8 mouse cellular contexts compared by ENCODE assay signal in the genomic region with DNA sequence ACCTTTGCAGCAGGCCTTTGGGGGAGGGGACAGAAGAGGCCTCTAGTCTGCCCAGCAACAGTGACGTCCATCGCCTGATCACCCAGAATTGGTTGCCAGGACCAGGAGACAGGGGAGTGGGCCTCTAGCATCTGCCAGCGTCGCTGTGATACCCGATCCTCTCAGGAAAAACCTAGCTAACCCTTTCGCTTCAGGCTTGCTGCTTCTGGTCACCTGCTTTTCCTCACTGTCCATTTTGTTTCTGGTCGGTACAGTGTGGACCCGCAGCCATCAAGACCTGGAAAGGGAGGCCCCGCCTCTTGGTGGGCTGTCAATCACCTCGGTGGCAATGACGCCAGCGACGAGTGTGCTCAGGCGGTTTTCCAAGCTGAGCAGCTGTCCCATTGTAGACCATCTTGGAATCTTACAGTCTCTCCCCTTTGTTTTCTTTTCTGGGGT. TPM values are rescaled to one million over a fixed set of nuclear protein-coding genes. Genes with fewer than 3 reads are reported as not detected.
DNase-seq lines count a peak whose midpoint lies in the region; ATAC-seq and TF ChIP-seq lines count a peak whose summit lies in the region.

No protein-coding gene starts in this region.

- H3K79me2 ChIP-seq in liver, adult 2 months (ENCODE audit: control insufficient read depth, insufficient read depth, low read length): no peaks in the 10 kb centered on the region

- ATAC-seq in embryonic facial prominence, embryonic 15.5 days (ENCODE audit: insufficient number of reproducible peaks, low FRiP score, low TSS enrichment, low read depth): peak; percentile 96
- ATAC-seq in heart, embryonic 12.5 days (ENCODE audit: insufficient number of reproducible peaks, low FRiP score): peak; percentile 97
- ATAC-seq in kidney, embryonic 16.5 days (ENCODE audit: low FRiP score, low TSS enrichment): peak; percentile 100
- ATAC-seq in stomach, embryonic 16.5 days (ENCODE audit: insufficient read depth, low FRiP score): peak; percentile 97

- WGBS in bone marrow, adult 2 months: under 1% methylated on average over 14 of the region's 14 CpGs
- WGBS in embryonic facial prominence, embryonic 15.5 days: under 1% methylated on average over 14 of the region's 14 CpGs
- WGBS in heart, embryonic 12.5 days: 0% methylated on average over 14 of the region's 14 CpGs
- WGBS in kidney, embryonic 16.5 days: 0% methylated on average over 14 of the region's 14 CpGs
- WGBS in liver, adult 2 months: 1% methylated on average over 14 of the region's 14 CpGs
- under 1% methylated on average over 14 of the region's 14 CpGs for WGBS in stomach, embryonic 16.5 days

- H3K9me3 ChIP-seq in embryonic facial prominence, embryonic 15.5 days (replicated peaks): no peaks in the 10 kb centered on the region
- H3K9me3 ChIP-seq in heart, embryonic 12.5 days (replicated peaks): no peaks in the 10 kb centered on the region; the same call in 1 of the 2 replicates
- no peaks in the 10 kb centered on the region for H3K9me3 ChIP-seq in kidney, embryonic 16.5 days (ENCODE audit: low read length)
- no peaks in the 10 kb centered on the region for H3K9me3 ChIP-seq in stomach, embryonic 16.5 days (replicated peaks; ENCODE audit: control insufficient read depth, low read length)

- peak; percentile 94 for DNase-seq in A20 (ENCODE audit: low read depth, low spot score)
- peak; percentile 39 for DNase-seq in liver, adult 2 months (ENCODE audit: extremely low read depth, low read depth, low spot score)
- peak; percentile 80 to 82 for DNase-seq in natural killer cell, adult 2 months (ENCODE audit: low spot score in 2 of 2)

- TF ChIP-seq CTCF in bone marrow, adult 2 months (IDR thresholded peaks at IDR 0.05; ENCODE audit: control insufficient read depth, insufficient read depth, low read length): no peak
- TF ChIP-seq CTCF in liver, adult 2 months (IDR thresholded peaks at IDR 0.05; ENCODE audit: low read depth, low read length): no peak

- no peak overlapping the region for H3K27ac ChIP-seq in bone marrow, adult 2 months (ENCODE audit: control insufficient read depth, insufficient read depth, low read depth, low read length, poor library complexity)
- peak overlapping the region; percentile 96 for H3K27ac ChIP-seq in embryonic facial prominence, embryonic 15.5 days (replicated peaks)
- H3K27ac ChIP-seq in heart, embryonic 12.5 days (ENCODE audit: poor library complexity, severe bottlenecking): peak overlapping the region; percentile 91
- H3K27ac ChIP-seq in kidney, embryonic 16.5 days (ENCODE audit: low read length): peak overlapping the region; percentile 97
- H3K27ac ChIP-seq in liver, adult 2 months (replicated peaks; ENCODE audit: insufficient read depth, low read depth, low read length): no peak overlapping the region
- peak overlapping the region; percentile 92 for H3K27ac ChIP-seq in stomach, embryonic 16.5 days (ENCODE audit: low read length)

- peak overlapping the region; percentile 55 for H3K4me2 ChIP-seq in embryonic facial prominence, embryonic 15.5 days (replicated peaks)
- H3K4me2 ChIP-seq in heart, embryonic 12.5 days: peak overlapping the region; percentile 72
- peak overlapping the region; percentile 67 for H3K4me2 ChIP-seq in kidney, embryonic 16.5 days (replicated peaks; ENCODE audit: low read depth, low read length)
- H3K4me2 ChIP-seq in stomach, embryonic 16.5 days (ENCODE audit: low read depth, low read length): peak overlapping the region; percentile 52

- peak overlapping the region; percentile 55 for H3K4me3 ChIP-seq in bone marrow, adult 2 months (replicated peaks; ENCODE audit: control insufficient read depth, low read depth, low read length)
- peak overlapping the region; percentile 59 for H3K4me3 ChIP-seq in embryonic facial prominence, embryonic 15.5 days (replicated peaks)
- peak overlapping the region; percentile 58 for H3K4me3 ChIP-seq in heart, embryonic 12.5 days
- peak overlapping the region; percentile 60 for H3K4me3 ChIP-seq in kidney, embryonic 16.5 days (ENCODE audit: low read length)
- H3K4me3 ChIP-seq in liver, adult 2 months (ENCODE audit: insufficient read depth, low read depth, low read length): peak overlapping the region; percentile 67
- peak overlapping the region; percentile 54 for H3K4me3 ChIP-seq in stomach, embryonic 16.5 days (replicated peaks; ENCODE audit: low read length)

- no peaks in the 10 kb centered on the region for H3K36me3 ChIP-seq in embryonic facial prominence, embryonic 15.5 days
- no peaks in the 10 kb centered on the region for H3K36me3 ChIP-seq in heart, embryonic 12.5 days
- no peaks in the 10 kb centered on the region for H3K36me3 ChIP-seq in kidney, embryonic 16.5 days (ENCODE audit: insufficient read depth, low read length)
- H3K36me3 ChIP-seq in liver, adult 2 months (ENCODE audit: control insufficient read depth, insufficient read depth, low read length): no peaks in the 10 kb centered on the region
- no peaks in the 10 kb centered on the region for H3K36me3 ChIP-seq in stomach, embryonic 16.5 days (ENCODE audit: control insufficient read depth, insufficient read depth, low read length)

- no peaks in the 10 kb centered on the region for H3K4me1 ChIP-seq in bone marrow, adult 2 months (ENCODE audit: control insufficient read depth, insufficient read depth, low read length)
- H3K4me1 ChIP-seq in embryonic facial prominence, embryonic 15.5 days: no peaks in the 10 kb centered on the region
- peaks cover 3% of the 10 kb centered on the region for H3K4me1 ChIP-seq in heart, embryonic 12.5 days (replicated peaks)
- H3K4me1 ChIP-seq in kidney, embryonic 16.5 days (ENCODE audit: insufficient read depth, low read length): peaks cover 8% of the 10 kb centered on the region; the same call in 1 of the 2 replicates
- no peaks in the 10 kb centered on the region; the same call in 1 of the 2 replicates for H3K4me1 ChIP-seq in liver, adult 2 months (ENCODE audit: control insufficient read depth, insufficient read depth, low read length)
- no peaks in the 10 kb centered on the region for H3K4me1 ChIP-seq in stomach, embryonic 16.5 days (ENCODE audit: control insufficient read depth, insufficient read depth, low read length)

- TF ChIP-seq POLR2A in bone marrow, adult 2 months (IDR thresholded peaks at IDR 0.05; ENCODE audit: borderline replicate concordance, control insufficient read depth, low read depth, low read length): no peak
- no peak for TF ChIP-seq POLR2A in liver, adult 2 months (IDR thresholded peaks at IDR 0.05; ENCODE audit: extremely low read depth, insufficient read depth, low read length)

- peak overlapping the region; percentile 48 for H3K9ac ChIP-seq in embryonic facial prominence, embryonic 15.5 days
- H3K9ac ChIP-seq in heart, embryonic 12.5 days: peak overlapping the region; percentile 59
- peak overlapping the region; percentile 69 for H3K9ac ChIP-seq in kidney, embryonic 16.5 days (replicated peaks; ENCODE audit: low read length)
- peak overlapping the region; percentile 47 for H3K9ac ChIP-seq in liver, adult 2 months (ENCODE audit: low read depth, low read length)
- peak overlapping the region; percentile 63 for H3K9ac ChIP-seq in stomach, embryonic 16.5 days (ENCODE audit: low read length)

- H3K27me3 ChIP-seq in embryonic facial prominence, embryonic 15.5 days: no peaks in the 10 kb centered on the region
- no peaks in the 10 kb centered on the region for H3K27me3 ChIP-seq in heart, embryonic 12.5 days (replicated peaks)
- no peaks in the 10 kb centered on the region for H3K27me3 ChIP-seq in kidney, embryonic 16.5 days (ENCODE audit: insufficient read depth, low read length)
- no peaks in the 10 kb centered on the region for H3K27me3 ChIP-seq in liver, adult 2 months (ENCODE audit: control insufficient read depth, insufficient read depth, low read length)
- no peaks in the 10 kb centered on the region for H3K27me3 ChIP-seq in stomach, embryonic 16.5 days (ENCODE audit: control insufficient read depth, insufficient read depth, low read length)

RNA-seq across cellular contexts. Expression of a gene that starts 5.5 kb away (rescaled TPM):
- not detected in 2 replicates for polyA plus RNA-seq in bone marrow, adult 2 months (2011; ENCODE audit: insufficient read depth, insufficient read length, low replicate concordance, missing spikeins)
- 0.09 TPM in 1 of 2 replicates, not detected in the other for polyA plus RNA-seq in embryonic facial prominence, embryonic 15.5 days (2015; fragmentation: Nextera tagmentation; extraction: Ambion mirVana)
- polyA plus RNA-seq in heart, embryonic 12.5 days (2016; fragmentation: Nextera tagmentation; extraction: Ambion mirVana): 0.10 TPM in 1 of 2 replicates, not detected in the other
- polyA plus RNA-seq in kidney, embryonic 16.5 days (2015; fragmentation: Nextera tagmentation; extraction: Ambion mirVana): 0.09 and 0.13 TPM in 2 replicates
- total RNA-seq in liver, adult 2 months (2014; rRNA removed): not detected in 2 replicates
- polyA plus RNA-seq in liver, adult 2 months (2012; rRNA removed): not detected in 2 replicates
- 0.21 TPM in 1 of 2 replicates, not detected in the other for polyA plus RNA-seq in stomach, embryonic 16.5 days (2015; fragmentation: Nextera tagmentation; extraction: Ambion mirVana)

RNA-seq across cellular contexts. Expression of a gene that starts 17.1 kb away (rescaled TPM):
- polyA plus RNA-seq in bone marrow, adult 2 months (2011; ENCODE audit: insufficient read depth, insufficient read length, low replicate concordance, missing spikeins): 19.5 and 47.1 TPM in 2 replicates
- 11.5 and 15.0 TPM in 2 replicates for polyA plus RNA-seq in embryonic facial prominence, embryonic 15.5 days (2015; fragmentation: Nextera tagmentation; extraction: Ambion mirVana)
- polyA plus RNA-seq in heart, embryonic 12.5 days (2016; fragmentation: Nextera tagmentation; extraction: Ambion mirVana): 8.3 and 8.6 TPM in 2 replicates
- polyA plus RNA-seq in kidney, embryonic 16.5 days (2015; fragmentation: Nextera tagmentation; extraction: Ambion mirVana): 5.6 and 7.7 TPM in 2 replicates
- total RNA-seq in liver, adult 2 months (2014; rRNA removed): 1.2 and 1.9 TPM in 2 replicates
- polyA plus RNA-seq in liver, adult 2 months (2012; rRNA removed): 1.4 and 3.2 TPM in 2 replicates
- polyA plus RNA-seq in stomach, embryonic 16.5 days (2015; fragmentation: Nextera tagmentation; extraction: Ambion mirVana): 7.2 and 7.5 TPM in 2 replicates

RNA-seq across cellular contexts. Expression of a gene that starts 27.7 kb away (rescaled TPM):
- 1.3 and 19.0 TPM in 2 replicates for polyA plus RNA-seq in bone marrow, adult 2 months (2011; ENCODE audit: insufficient read depth, insufficient read length, low replicate concordance, missing spikeins)
- 52.2 and 62.2 TPM in 2 replicates for polyA plus RNA-seq in embryonic facial prominence, embryonic 15.5 days (2015; fragmentation: Nextera tagmentation; extraction: Ambion mirVana)
- 60.0 and 64.4 TPM in 2 replicates for polyA plus RNA-seq in heart, embryonic 12.5 days (2016; fragmentation: Nextera tagmentation; extraction: Ambion mirVana)
- polyA plus RNA-seq in kidney, embryonic 16.5 days (2015; fragmentation: Nextera tagmentation; extraction: Ambion mirVana): 64.5 and 66.7 TPM in 2 replicates
- total RNA-seq in liver, adult 2 months (2014; rRNA removed): 0.65 and 1.0 TPM in 2 replicates
- 0.26 and 0.59 TPM in 2 replicates for polyA plus RNA-seq in liver, adult 2 months (2012; rRNA removed)
- 40.9 and 50.3 TPM in 2 replicates for polyA plus RNA-seq in stomach, embryonic 16.5 days (2015; fragmentation: Nextera tagmentation; extraction: Ambion mirVana)

RNA-seq across cellular contexts. Expression of a gene that starts 39.4 kb away (rescaled TPM):
- 5.6 and 15.2 TPM in 2 replicates for polyA plus RNA-seq in bone marrow, adult 2 months (2011; ENCODE audit: insufficient read depth, insufficient read length, low replicate concordance, missing spikeins)
- 0.67 and 0.95 TPM in 2 replicates for polyA plus RNA-seq in embryonic facial prominence, embryonic 15.5 days (2015; fragmentation: Nextera tagmentation; extraction: Ambion mirVana)
- 0.31 and 0.36 TPM in 2 replicates for polyA plus RNA-seq in heart, embryonic 12.5 days (2016; fragmentation: Nextera tagmentation; extraction: Ambion mirVana)
- 0.44 and 0.57 TPM in 2 replicates for polyA plus RNA-seq in kidney, embryonic 16.5 days (2015; fragmentation: Nextera tagmentation; extraction: Ambion mirVana)
- not detected in 2 replicates for total RNA-seq in liver, adult 2 months (2014; rRNA removed)
- not detected in 2 replicates for polyA plus RNA-seq in liver, adult 2 months (2012; rRNA removed)
- 0.35 and 0.43 TPM in 2 replicates for polyA plus RNA-seq in stomach, embryonic 16.5 days (2015; fragmentation: Nextera tagmentation; extraction: Ambion mirVana)

RNA-seq across cellular contexts. Expression of a gene that starts 47.7 kb away (rescaled TPM):
- 1.8 TPM in 1 of 2 replicates, not detected in the other for polyA plus RNA-seq in bone marrow, adult 2 months (2011; ENCODE audit: insufficient read depth, insufficient read length, low replicate concordance, missing spikeins)
- not detected in 2 replicates for polyA plus RNA-seq in embryonic facial prominence, embryonic 15.5 days (2015; fragmentation: Nextera tagmentation; extraction: Ambion mirVana)
- polyA plus RNA-seq in heart, embryonic 12.5 days (2016; fragmentation: Nextera tagmentation; extraction: Ambion mirVana): 0.20 TPM in 1 of 2 replicates, not detected in the other
- polyA plus RNA-seq in kidney, embryonic 16.5 days (2015; fragmentation: Nextera tagmentation; extraction: Ambion mirVana): not detected in 2 replicates
- total RNA-seq in liver, adult 2 months (2014; rRNA removed): not detected in 2 replicates
- polyA plus RNA-seq in liver, adult 2 months (2012; rRNA removed): not detected in 2 replicates
- polyA plus RNA-seq in stomach, embryonic 16.5 days (2015; fragmentation: Nextera tagmentation; extraction: Ambion mirVana): not detected in 2 replicates

Comparison
In these comparisons a context has a peak if more than half of its experiments do, and no peak if none do; other contexts are left out.
1. DNase-seq: peak in every context shown above with its lines; median percentile 94 in A20; 81 in natural killer cell, adult 2 months; 39 in liver, adult 2 months.
2. H3K27ac ChIP-seq: peak in embryonic facial prominence, embryonic 15.5 days (single experiment), heart, embryonic 12.5 days (single experiment), kidney, embryonic 16.5 days (single experiment) and stomach, embryonic 16.5 days (single experiment); none in bone marrow, adult 2 months (single experiment) and liver, adult 2 months (single experiment).
3. Peak in every context shown above with its lines, with median percentiles within 50 percentile points of each other: H3K4me3 ChIP-seq, ATAC-seq, H3K4me2 ChIP-seq and H3K9ac ChIP-seq.